In the genomic region with DNA sequence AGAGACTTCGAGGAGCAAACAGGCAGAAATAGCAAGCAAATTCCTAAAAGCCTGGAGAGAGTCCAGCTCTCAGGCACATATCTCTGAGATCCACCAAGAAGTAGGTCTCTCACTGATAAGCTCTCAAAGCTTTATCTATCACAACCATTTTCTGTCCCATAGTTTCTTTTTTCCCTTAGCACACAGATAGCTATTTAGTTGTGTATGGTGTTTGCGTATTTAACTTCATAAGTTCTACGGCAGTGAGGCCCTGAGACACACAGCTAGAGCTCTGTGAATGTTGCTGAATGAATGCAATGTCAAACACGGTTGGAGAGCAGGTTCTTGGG, we compare ENCODE assay signal across 20 mouse cellular contexts.
DNase-seq lines count a peak whose midpoint lies in the region; ATAC-seq and TF ChIP-seq lines count a peak whose summit lies in the region.
"Had no signal": no experiment of that assay in that cellular context is flagged by ENCODE, and none has a peak within 500 bp of the region (broad histone marks: within the 10 kb centered on the region; RNA-seq: fewer than 3 reads in every experiment).

No protein-coding gene starts in this region.

- no peak overlapping the region for H3K4me2 ChIP-seq in heart, embryonic 11.5 days
- peak overlapping the region; percentile 55 for H3K4me2 ChIP-seq in liver, embryonic 11.5 days
- H3K4me2 ChIP-seq: embryonic facial prominence, embryonic 12.5 days; hindbrain, embryonic 12.5 days; limb, embryonic 15.5 days; neural tube, embryonic 12.5 days; stomach, embryonic 15.5 days had no signal

- H3K27me3 ChIP-seq in heart, embryonic 10.5 days (ENCODE audit: insufficient read depth, poor library complexity, severe bottlenecking), result no peaks in the 10 kb centered on the region
- no peaks in the 10 kb centered on the region for H3K27me3 ChIP-seq in heart, embryonic 11.5 days (ENCODE audit: control insufficient read depth, insufficient read depth, low read length)
- no peaks in the 10 kb centered on the region for H3K27me3 ChIP-seq in liver, embryonic 11.5 days (replicated peaks; ENCODE audit: control insufficient read depth, insufficient read depth, low read length)
- 0 out of 2 replicates have a peak, but pooled peaks cover 4% of the 10 kb centered on the region for H3K27me3 ChIP-seq in forebrain, embryonic 10.5 days (ENCODE audit: poor library complexity, severe bottlenecking)
- H3K27me3 ChIP-seq: hindbrain, embryonic 12.5 days; limb, embryonic 15.5 days; neural tube, embryonic 12.5 days; stomach, embryonic 15.5 days had no signal

- no peak for ATAC-seq in heart, embryonic 11.5 days (replicated peaks; ENCODE audit: insufficient number of reproducible peaks, low FRiP score, low TSS enrichment)
- ATAC-seq in liver, embryonic 11.5 days (replicated peaks; ENCODE audit: low FRiP score), result peak; percentile 83
- ATAC-seq in megakaryocyte progenitor cell, adult 5-6 weeks (replicated peaks; ENCODE audit: poor library complexity), result peak; percentile 77
- ATAC-seq in frontal cortex, adult (ENCODE audit: low TSS enrichment), result no peak
- ATAC-seq: inflammation-experienced regulatory T-cells, adult 6 months had no signal

- H3K4me3 ChIP-seq in heart, embryonic 10.5 days, result no peak overlapping the region
- H3K4me3 ChIP-seq in heart, embryonic 11.5 days (ENCODE audit: low read depth, low read length), result no peak overlapping the region
- no peak overlapping the region for H3K4me3 ChIP-seq in bone marrow macrophage, adult 2 months (ENCODE audit: insufficient read depth, low read length)
- H3K4me3 ChIP-seq in liver, embryonic 11.5 days (ENCODE audit: low read depth, low read length), result no peak overlapping the region
- no peak overlapping the region for H3K4me3 ChIP-seq in forebrain, embryonic 10.5 days
- H3K4me3 ChIP-seq: embryonic facial prominence, embryonic 12.5 days; hindbrain, embryonic 12.5 days; limb, embryonic 15.5 days; megakaryocyte, embryonic 14.5 days; neural tube, embryonic 12.5 days; stomach, embryonic 15.5 days had no signal

- peak overlapping the region; percentile 23; the same call in 1 of the 2 replicates for H3K27ac ChIP-seq in heart, embryonic 10.5 days
- H3K27ac ChIP-seq in heart, embryonic 11.5 days (ENCODE audit: low read depth, low read length), result no peak overlapping the region
- peak overlapping the region; percentile 14; the same call in 1 of the 2 replicates for H3K27ac ChIP-seq in bone marrow macrophage, adult 2 months (ENCODE audit: insufficient read depth, low read depth, low read length)
- H3K27ac ChIP-seq in liver, embryonic 11.5 days (ENCODE audit: low read depth, low read length), result peak overlapping the region; percentile 77
- H3K27ac ChIP-seq in forebrain, embryonic 10.5 days, result no peak overlapping the region
- H3K27ac ChIP-seq: embryonic facial prominence, embryonic 12.5 days; hindbrain, embryonic 12.5 days; limb, embryonic 15.5 days; neural tube, embryonic 12.5 days; stomach, embryonic 15.5 days had no signal

- WGBS in heart, embryonic 10.5 days, result 57% methylated on average over 4 of the region's 4 CpGs
- WGBS in heart, embryonic 11.5 days (ENCODE audit: insufficient replicate concordance), result 54% methylated on average over 4 of the region's 4 CpGs
- WGBS in liver, embryonic 11.5 days, result 36% methylated on average over 4 of the region's 4 CpGs
- 89% methylated on average over 4 of the region's 4 CpGs for WGBS in forebrain, embryonic 10.5 days

- no peaks in the 10 kb centered on the region for H3K9me3 ChIP-seq in heart, embryonic 10.5 days
- no peaks in the 10 kb centered on the region for H3K9me3 ChIP-seq in heart, embryonic 11.5 days (replicated peaks; ENCODE audit: control insufficient read depth, low read length)
- H3K9me3 ChIP-seq in liver, embryonic 11.5 days (ENCODE audit: control insufficient read depth, low read length), result no peaks in the 10 kb centered on the region
- no peaks in the 10 kb centered on the region for H3K9me3 ChIP-seq in forebrain, embryonic 10.5 days
- H3K9me3 ChIP-seq: embryonic facial prominence, embryonic 12.5 days; hindbrain, embryonic 12.5 days; limb, embryonic 15.5 days; neural tube, embryonic 12.5 days; stomach, embryonic 15.5 days had no signal

- H3K4me1 ChIP-seq in heart, embryonic 10.5 days, result peaks cover 81% of the 10 kb centered on the region
- H3K4me1 ChIP-seq in heart, embryonic 11.5 days (ENCODE audit: control insufficient read depth, insufficient read depth, low read length), result peaks cover 62% of the 10 kb centered on the region
- peaks cover 56% of the 10 kb centered on the region for H3K4me1 ChIP-seq in bone marrow macrophage, adult 2 months (ENCODE audit: control insufficient read depth, insufficient read depth, low read length)
- peaks cover 33% of the 10 kb centered on the region for H3K4me1 ChIP-seq in liver, embryonic 11.5 days (replicated peaks; ENCODE audit: control insufficient read depth, insufficient read depth, low read length)
- peaks cover 41% of the 10 kb centered on the region for H3K4me1 ChIP-seq in forebrain, embryonic 10.5 days

- TF ChIP-seq CTCF in bone marrow macrophage, adult 2 months (IDR thresholded peaks at IDR 0.05; ENCODE audit: low read depth, low read length), result no peak

- no peak for TF ChIP-seq POLR2A in bone marrow macrophage, adult 2 months (IDR thresholded peaks at IDR 0.05; ENCODE audit: borderline replicate concordance, low read depth, low read length)

- DNase-seq in heart, embryonic 10.5 days (ENCODE audit: low spot score), result no peak
- no peak for DNase-seq in liver, embryonic 11.5 days (ENCODE audit: low spot score)
- no peak for DNase-seq in left cerebral cortex, postnatal 36 days (ENCODE audit: low spot score in 2 of 2)
- DNase-seq in forebrain, embryonic 10.5 days (ENCODE audit: extremely low spot score, low spot score), result no peak
- DNase-seq: adrenal gland, adult 8-10 months; cerebellum, adult 8-10 months; gastrocnemius, postnatal 36 days; kidney, adult 8-10 months; kidney, postnatal 25 days had no signal

- no peak overlapping the region for H3K9ac ChIP-seq in heart, embryonic 11.5 days (ENCODE audit: low read depth, low read length)
- peak overlapping the region; percentile 44; the same call in 1 of the 2 replicates for H3K9ac ChIP-seq in liver, embryonic 11.5 days (ENCODE audit: low read depth, low read length)
- H3K9ac ChIP-seq: embryonic facial prominence, embryonic 12.5 days; hindbrain, embryonic 12.5 days; limb, embryonic 15.5 days; neural tube, embryonic 12.5 days; stomach, embryonic 15.5 days had no signal

- no peaks in the 10 kb centered on the region for H3K36me3 ChIP-seq in heart, embryonic 10.5 days
- H3K36me3 ChIP-seq in heart, embryonic 11.5 days (ENCODE audit: control insufficient read depth, insufficient read depth, low read length), result no peaks in the 10 kb centered on the region
- H3K36me3 ChIP-seq in liver, embryonic 11.5 days (ENCODE audit: control insufficient read depth, insufficient read depth, low read length), result no peaks in the 10 kb centered on the region
- no peaks in the 10 kb centered on the region for H3K36me3 ChIP-seq in forebrain, embryonic 10.5 days (replicated peaks)
- H3K36me3 ChIP-seq: embryonic facial prominence, embryonic 12.5 days; hindbrain, embryonic 12.5 days; limb, embryonic 15.5 days; neural tube, embryonic 12.5 days; stomach, embryonic 15.5 days had no signal

- intact Hi-C loops in left cerebral cortex, postnatal 36 days (cut with DNase I), result loop anchor here (5.0 kb wide), 2 partner anchors 43 to 78 kb away; a partner anchor contains a TSS

Comparison
In these comparisons a context has a peak if more than half of its experiments do, and no peak if none do; other contexts are left out.
1. H3K27ac ChIP-seq: peak in heart, embryonic 10.5 days (single experiment), bone marrow macrophage, adult 2 months (single experiment) and liver, embryonic 11.5 days (single experiment); none in heart, embryonic 11.5 days (single experiment) and forebrain, embryonic 10.5 days (single experiment).
2. ATAC-seq: peak in liver, embryonic 11.5 days (single experiment) and megakaryocyte progenitor cell, adult 5-6 weeks (single experiment); none in heart, embryonic 11.5 days (single experiment) and frontal cortex, adult (single experiment).